Mouse (Mus musculus): ENCODE measurements around the gene Atic. TPM values are rescaled to one million over a fixed set of nuclear protein-coding genes. Genes with fewer than 3 reads are reported as not detected.

Atic gene
- total and polyA plus RNA-seq, 3 experiments = 123 to 223 (median 187) TPM

DNA sequence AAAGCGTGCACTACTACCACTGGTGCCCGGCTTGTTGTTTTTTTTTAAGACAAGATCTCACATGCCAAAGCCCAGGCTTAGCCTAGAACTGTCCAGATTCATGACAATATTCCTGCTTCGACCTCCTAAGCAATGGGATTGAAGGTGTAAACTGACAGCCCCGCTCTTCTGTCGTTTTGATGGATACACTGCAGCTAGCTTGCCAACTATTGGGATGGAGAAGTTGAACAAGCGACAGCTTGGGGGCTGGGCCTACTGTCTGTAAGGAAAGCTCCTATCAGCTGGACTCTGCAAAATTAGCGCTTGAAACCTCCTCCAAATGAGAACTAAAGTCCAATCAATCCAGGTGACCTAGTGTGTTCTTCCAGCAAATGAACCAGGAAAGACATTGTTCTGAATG, 26.9 kb downstream of the Atic start:
- no peaks in the 10 kb centered on the region for H3K4me1 ChIP-seq (ENCODE audit: control insufficient read depth in 1 of 2, insufficient read depth in 2 of 2)
- no peak overlapping the region for H3K27ac ChIP-seq (ENCODE audit: insufficient read depth, low read depth)
- peaks cover 10 to 31% of the 10 kb centered on the region in 2 experiments for H3K36me3 ChIP-seq (replicated peaks in 1 of 2; ENCODE audit: control insufficient read depth in 1 of 2, insufficient read depth in 1 of 2, low read length in 1 of 2)
- dilution Hi-C loops (cut with MboI; ENCODE audit: extremely low pct_ligation_motif_present, extremely low pct_unique_long_range_greater_than_20kb, low sequenced_read_pairs) = no loop called here
- H3K27me3 ChIP-seq (replicated peaks) = no peaks in the 10 kb centered on the region
- no peak overlapping the region for H3K4me2 ChIP-seq (ENCODE audit: insufficient read depth, low read depth, poor library complexity, severe bottlenecking)
- no peak overlapping the region for H3K9ac ChIP-seq (ENCODE audit: insufficient read depth, low read depth)
- no peak for DNase-seq (ENCODE audit: extremely low read depth)
- in situ Hi-C loops (cut with MboI; ENCODE audit: low pct_ligation_motif_present, low pct_unique_long_range_greater_than_20kb, low sequenced_read_pairs) = no loop called here
- H3K79me2 ChIP-seq (replicated peaks; ENCODE audit: control insufficient read depth, extremely low read depth, insufficient read depth, poor library complexity, severe bottlenecking) = no peaks in the 10 kb centered on the region
- H3K4me3 ChIP-seq (replicated peaks in 1 of 3; ENCODE audit: low read depth in 2 of 3, low read length in 2 of 3, poor library complexity in 1 of 3) = no peak overlapping the region
- H3K9me3 ChIP-seq (replicated peaks; ENCODE audit: low read length) = no peaks in the 10 kb centered on the region
- TF ChIP-seq E2F4 (IDR thresholded peaks at IDR 0.05; ENCODE audit: insufficient replicate concordance, low read depth, low read length) = no peak
- no peak for TF ChIP-seq HCFC1 (IDR thresholded peaks at IDR 0.05; ENCODE audit: low read depth, low read length)
- no peak for TF ChIP-seq TBP (conservative IDR thresholded peaks at IDR 0.05; ENCODE audit: low read depth, low read length)
- no peak for TF ChIP-seq NELFE (IDR thresholded peaks at IDR 0.05; ENCODE audit: low read depth, low read length)
- no peak for TF ChIP-seq GABPA (IDR thresholded peaks at IDR 0.05; ENCODE audit: insufficient replicate concordance, low read depth, low read length)
- TF ChIP-seq TCF12 (IDR thresholded peaks at IDR 0.05; ENCODE audit: low read depth, low read length) = no peak
- no peak for TF ChIP-seq JUND (conservative IDR thresholded peaks at IDR 0.05; ENCODE audit: low read depth, low read length)
- TF ChIP-seq CHD2 (IDR thresholded peaks at IDR 0.05; ENCODE audit: low read length) = no peak
- TF ChIP-seq MEF2A (IDR thresholded peaks at IDR 0.05; ENCODE audit: borderline replicate concordance, low read depth, low read length) = no peak
- TF ChIP-seq USF1 (IDR thresholded peaks at IDR 0.05; ENCODE audit: low read depth, low read length) = no peak
- TF ChIP-seq JUN (IDR thresholded peaks at IDR 0.05; ENCODE audit: insufficient read depth, low read depth, low read length) = no peak
- no peak for TF ChIP-seq USF2 (conservative IDR thresholded peaks at IDR 0.05; ENCODE audit: low read depth, low read length)

DNA sequence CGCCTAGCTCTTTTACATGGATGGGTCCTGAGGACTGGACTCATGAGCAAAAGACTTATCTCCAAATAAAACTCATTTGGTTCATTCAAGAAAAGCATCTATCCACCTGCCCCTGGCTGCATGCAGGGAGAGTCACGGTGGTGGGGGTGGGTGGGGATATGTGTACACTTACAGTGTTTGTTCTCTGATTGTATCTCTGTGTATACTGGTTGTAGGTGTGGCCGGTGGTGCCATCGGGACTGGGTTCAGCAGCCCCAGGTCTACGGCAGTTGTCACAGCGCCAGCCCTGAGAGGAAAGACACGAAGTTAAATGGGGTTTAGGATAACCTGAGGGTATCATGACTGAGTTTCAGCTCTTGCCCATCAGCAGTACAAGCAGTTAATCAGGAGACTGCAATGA, 29.7 kb downstream of the Atic start:
- Histone ChIP-seq H3K4me3 (replicated peaks in 1 of 3; ENCODE audit: low read depth in 2 of 3, low read length in 2 of 3, poor library complexity in 1 of 3) (no peak overlapping the region), H3K36me3 (replicated peaks in 1 of 2; ENCODE audit: control insufficient read depth in 1 of 2, insufficient read depth in 1 of 2, low read length in 1 of 2) (peaks cover 0 to 6% of the 10 kb centered on the region in 2 experiments), H3K9me3 (replicated peaks; ENCODE audit: low read length) (peaks cover 12% of the 10 kb centered on the region), H3K27ac (ENCODE audit: insufficient read depth, low read depth) (no peak overlapping the region), H3K4me2 (ENCODE audit: insufficient read depth, low read depth, poor library complexity, severe bottlenecking) (no peak overlapping the region), H3K27me3 (replicated peaks) (peaks cover 2% of the 10 kb centered on the region), H3K4me1 (ENCODE audit: control insufficient read depth in 1 of 2, insufficient read depth in 2 of 2) (no peaks in the 10 kb centered on the region), H3K79me2 (replicated peaks; ENCODE audit: control insufficient read depth, extremely low read depth, insufficient read depth, poor library complexity, severe bottlenecking) (no peaks in the 10 kb centered on the region), H3K9ac (ENCODE audit: insufficient read depth, low read depth) (no peak overlapping the region)
- in situ Hi-C loops (cut with MboI; ENCODE audit: low pct_ligation_motif_present, low pct_unique_long_range_greater_than_20kb, low sequenced_read_pairs) (no loop called here), dilution Hi-C loops (cut with MboI; ENCODE audit: extremely low pct_ligation_motif_present, extremely low pct_unique_long_range_greater_than_20kb, low sequenced_read_pairs) (no loop called here)
- no peak for TF ChIP-seq PAX5 (IDR thresholded peaks at IDR 0.05; ENCODE audit: low read length)
- TF ChIP-seq EP300 (IDR thresholded peaks at IDR 0.05; ENCODE audit: low read length) = no peak
- no peak for TF ChIP-seq MAZ (IDR thresholded peaks at IDR 0.05; ENCODE audit: low read depth, low read length)
- no peak for TF ChIP-seq SMC3 (IDR thresholded peaks at IDR 0.05; ENCODE audit: low read depth, low read length)
- no peak for TF ChIP-seq JUND (conservative IDR thresholded peaks at IDR 0.05; ENCODE audit: low read depth, low read length)
- TF ChIP-seq BHLHE40 (IDR thresholded peaks at IDR 0.05; ENCODE audit: low read depth, low read length) = no peak
- no peak for TF ChIP-seq UBTF (IDR thresholded peaks at IDR 0.05; ENCODE audit: low read depth, low read length)
- TF ChIP-seq MEF2A (IDR thresholded peaks at IDR 0.05; ENCODE audit: borderline replicate concordance, low read depth, low read length) = no peak
- no peak for TF ChIP-seq ETS1 (conservative IDR thresholded peaks at IDR 0.05; ENCODE audit: low read depth, low read length)
- TF ChIP-seq RCOR1 (conservative IDR thresholded peaks at IDR 0.05; ENCODE audit: low read depth, low read length) = no peak
- TF ChIP-seq ELF1 (IDR thresholded peaks at IDR 0.05; ENCODE audit: low read depth, low read length) = no peak
- TF ChIP-seq KAT2A (IDR thresholded peaks at IDR 0.05; ENCODE audit: insufficient replicate concordance, low read length) = no peak
- TF ChIP-seq IRF4 (IDR thresholded peaks at IDR 0.05; ENCODE audit: low read depth, low read length) = no peak
- no peak for TF ChIP-seq SIN3A (IDR thresholded peaks at IDR 0.05; ENCODE audit: low read length)
- TF ChIP-seq POLR2A (IDR thresholded peaks at IDR 0.05; ENCODE audit: low read depth, low read length) = no peak
- TF ChIP-seq TBP (conservative IDR thresholded peaks at IDR 0.05; ENCODE audit: low read depth, low read length) = no peak
- no peak for TF ChIP-seq CHD2 (IDR thresholded peaks at IDR 0.05; ENCODE audit: low read length)
- no peak for TF ChIP-seq JUN (IDR thresholded peaks at IDR 0.05; ENCODE audit: insufficient read depth, low read depth, low read length)
- no peak for TF ChIP-seq POLR2AphosphoS2 (IDR thresholded peaks at IDR 0.05; ENCODE audit: low read depth, low read length)
- no peak for TF ChIP-seq ZNF384 (IDR thresholded peaks at IDR 0.05; ENCODE audit: low read depth, low read length)
- DNase-seq (ENCODE audit: extremely low read depth) = no peak

Measured in CH12.LX (cell line).